Mouse (Mus musculus): Measurements from ENCODE around the gene Serpinb2. TPM values are rescaled to one million over a fixed set of nuclear protein-coding genes. Genes with fewer than 3 reads are reported as not detected.

The Serpinb2 gene
- total RNA-seq, 2 experiments from 2014 or later: not detected

GRCm38 (mm10) chr1:107581220-107581619 lies 70.0 kb downstream of the Serpinb2 start:
- DNase-seq (ENCODE audit: low spot score in 2 of 2): peak; percentile 22 to 59

DNA sequence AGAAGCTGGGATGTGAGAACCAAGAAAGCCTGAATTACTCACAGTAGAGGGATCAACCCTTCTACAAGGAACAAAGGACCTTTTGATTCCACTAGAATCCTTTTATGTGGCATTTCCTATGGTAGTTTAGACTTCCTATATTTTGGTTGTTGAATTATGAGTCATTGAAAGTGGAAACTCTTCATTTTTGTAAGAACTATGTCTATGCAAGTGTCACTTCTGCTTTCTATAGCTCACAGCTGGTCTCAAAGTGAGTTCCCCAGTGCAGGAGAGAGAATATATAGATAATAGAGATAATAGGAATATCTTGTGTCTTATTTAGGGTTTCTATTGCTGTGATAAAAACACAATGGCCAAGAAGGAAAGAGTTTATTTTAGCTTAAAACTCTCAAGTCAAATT lies 71.7 kb downstream of the Serpinb2 start:
- DNase-seq (ENCODE audit: low spot score in 2 of 2): no peak

GRCm38 (mm10) chr1:107583958-107584376 lies 72.7 kb downstream of the Serpinb2 start:
- DNase-seq (ENCODE audit: low spot score in 2 of 2): no peak

- DNase-seq (ENCODE audit: low spot score in 2 of 2): no peak
Measured at GRCm38 (mm10) chr1:107584932-107585331, 73.7 kb downstream of the Serpinb2 start.

Other genes with a start within 250 kb of the Serpinb2 start
- gene Serpinb3b, start 233.1 kb upstream of the Serpinb2 start, total RNA-seq (2021): not detected
- not detected for gene Serpinb3c, start 233.1 kb upstream of the Serpinb2 start, total RNA-seq (2021)
- gene Serpinb11, start 150.2 kb upstream of the Serpinb2 start, total RNA-seq (2021): not detected
- gene Serpinb7, start 111.8 kb upstream of the Serpinb2 start, total RNA-seq (2021): under 1 TPM in 1 of 2 experiments, not detected in 1; 0.17 TPM
- gene Serpinb8, start 78.6 kb downstream of the Serpinb2 start, total RNA-seq (2021): 1 to 10 TPM; 2.6 to 3.7 TPM